Mouse (Mus musculus) cerebellum, adult 2 months (tissue): ENCODE measurements at regions not wholly inside any gene's neighbourhood (a gene's known extent, or its start where the extent isn't known, plus 50 kb on each side); places are given as distances from the start of the nearest gene placed in this dataset.

Experiments
- CTCF ChIP-seq: fragments of 200-500 bp; IDR thresholded peaks from 2 replicates; pipeline ENCODE4 v1.5.1; 2011; ENCODE audit warnings: low read depth, mild to moderate bottlenecking, control low read depth, low read length, moderate library complexity, borderline replicate concordance; ENCODE audit not compliant: insufficient read depth
- POLR2A ChIP-seq: fragments of 200-500 bp; IDR thresholded peaks from 2 replicates; pipeline ENCODE4 v1.6.1; 2011; ENCODE audit warnings: low read length, control low read depth, borderline replicate concordance; ENCODE audit not compliant: insufficient read depth

DNA sequence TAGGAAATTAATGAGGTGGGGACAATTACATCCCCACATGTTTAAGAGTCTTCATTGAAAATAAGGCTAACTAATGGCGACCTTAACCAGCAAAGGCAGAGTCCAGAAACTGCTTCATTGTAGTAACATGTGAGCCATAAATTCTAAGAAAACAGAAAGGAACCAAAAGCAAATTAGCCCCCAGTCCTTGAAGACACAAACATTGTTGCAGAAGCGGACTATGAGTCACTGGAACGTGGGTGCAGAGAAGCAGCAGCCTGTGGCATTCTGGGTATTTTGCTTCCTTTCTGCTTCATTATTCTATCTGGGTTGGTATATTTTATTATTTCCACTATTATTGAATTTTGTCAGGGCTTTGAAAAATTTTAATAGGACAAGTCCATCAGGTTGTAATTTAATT lies 78.6 kb upstream of the 1700024P04Rik start:
- TF ChIP-seq POLR2A (no peak), CTCF (no peak)
